Mouse (Mus musculus): ENCODE measurements around the gene Tcam1. TPM values are rescaled to one million over a fixed set of nuclear protein-coding genes. Genes with fewer than 3 reads are reported as not detected.

The Tcam1 gene
- total RNA-seq, 2 experiments from 2014 or later = 0.07 TPM; not detected in 1

GRCm38 (mm10) chr11:106272644-106273310 lies 3.7 kb upstream of the Tcam1 start, which contains the start of gene Smarcd2:
TSS of gene Smarcd2 (minus strand) at chr11:106272972.
- DNase-seq = peak; percentile 100
- intact Hi-C loops (cut with DNase I) = loop anchor here (1.0 kb wide), 1 partner anchor 16 kb away; the partner anchor contains the start of genes Ftsj3 and Psmc5

- no peak for DNase-seq
- intact Hi-C loops (cut with DNase I) = no loop called here
These were observed 3.2 kb upstream of the Tcam1 start for GRCm38 (mm10) chr11:106273311-106273684.

DNA sequence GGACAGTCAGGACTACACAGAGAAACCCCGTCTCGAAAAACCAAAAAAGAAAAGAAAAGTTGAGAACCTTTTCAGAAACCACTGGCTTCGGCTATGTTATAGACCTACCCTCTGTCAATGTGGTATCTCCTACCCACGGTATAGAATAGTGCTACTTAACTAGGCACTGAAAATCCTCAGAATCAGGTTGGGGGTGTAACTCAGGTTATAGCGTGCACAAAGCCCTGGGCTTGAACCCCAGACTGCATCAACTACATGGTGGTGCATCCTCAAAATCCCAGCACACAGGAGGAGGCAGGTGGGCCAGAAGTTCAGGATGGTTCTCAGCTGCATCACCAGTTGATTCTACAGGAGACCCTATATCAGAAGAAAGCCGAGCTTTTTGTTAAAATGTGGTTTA lies 2.7 kb upstream of the Tcam1 start:
- no peak for DNase-seq
- intact Hi-C loops (cut with DNase I) = no loop called here

DNA sequence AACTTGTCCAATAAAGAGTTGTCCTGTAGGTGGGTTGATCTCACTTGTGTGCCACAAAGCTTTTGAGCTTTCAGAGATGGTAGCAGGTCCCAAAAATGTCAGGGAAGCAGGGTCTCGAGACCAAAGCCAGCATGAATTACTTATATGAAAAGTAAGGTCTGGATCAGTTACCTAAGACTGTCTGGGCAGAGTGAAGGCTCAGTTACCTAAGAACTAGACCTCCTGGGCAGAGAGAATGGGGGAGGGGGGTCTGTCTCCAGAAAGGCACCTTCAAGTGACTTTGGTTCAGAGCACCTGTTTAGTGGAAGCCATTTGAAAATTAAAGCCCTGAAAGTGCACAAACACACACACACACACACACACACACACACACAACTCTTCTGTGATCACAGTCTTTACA lies 2.1 kb upstream of the Tcam1 start:
- DNase-seq = no peak
- intact Hi-C loops (cut with DNase I) = no loop called here

GRCm38 (mm10) chr11:106274971-106275411 lies 1.5 kb upstream of the Tcam1 start:
- DNase-seq = peak; percentile 55 to 64

DNA sequence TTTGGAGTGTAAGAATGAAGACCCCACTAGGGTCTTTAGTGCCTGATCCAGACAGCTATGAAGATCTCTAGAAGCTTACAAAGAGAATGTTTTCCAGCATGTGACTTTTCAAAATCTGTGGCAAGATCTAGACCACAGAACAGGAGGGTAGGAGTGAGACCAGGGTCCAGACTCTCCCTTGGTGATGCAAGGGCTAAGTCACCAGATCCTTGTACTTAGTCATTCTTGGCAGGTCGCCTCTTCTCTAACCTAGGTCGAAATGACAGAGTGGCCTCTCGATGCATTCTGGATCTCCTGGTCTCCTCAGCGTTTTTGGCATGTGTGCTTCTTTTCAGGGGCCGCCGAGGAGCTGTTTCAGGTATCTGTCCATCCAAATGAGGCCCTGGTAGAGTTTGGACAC lies 6.0 kb downstream of the Tcam1 start:
- intact Hi-C loops (cut with DNase I) = no loop called here
- DNase-seq = no peak

More at GRCm38 (mm10) chr11:106274971-106275411, 1.5 kb upstream of the Tcam1 start:
- intact Hi-C loops (cut with DNase I) = no loop called here

GRCm38 (mm10) chr11:106283371-106283770 lies 6.9 kb downstream of the Tcam1 start:
- intact Hi-C loops (cut with DNase I) = no loop called here
- DNase-seq = no peak

DNA sequence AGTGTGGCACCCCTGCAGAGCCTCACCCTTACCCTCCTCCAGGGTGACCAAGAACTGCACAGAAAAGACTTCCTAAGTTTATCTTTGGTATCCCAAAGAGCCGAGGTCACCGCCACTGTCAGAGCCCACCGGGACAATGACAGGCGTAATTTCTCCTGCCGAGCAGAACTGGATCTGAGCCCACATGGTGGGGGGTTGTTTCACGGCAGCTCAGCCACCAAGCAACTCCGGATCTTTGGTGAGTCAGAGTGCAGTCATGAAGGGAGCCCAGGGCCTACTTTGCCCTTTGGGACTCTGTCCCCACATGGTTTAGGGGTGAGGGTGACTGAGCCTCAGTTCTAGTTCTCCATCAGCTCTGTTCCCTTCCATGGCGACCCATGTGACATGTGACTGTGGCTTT lies 7.7 kb downstream of the Tcam1 start:
- no peak for DNase-seq
- intact Hi-C loops (cut with DNase I) = no loop called here

- DNase-seq = no peak
These were observed 9.7 kb downstream of the Tcam1 start for GRCm38 (mm10) chr11:106286206-106286605.

GRCm38 (mm10) chr11:106286987-106287386 lies 10.5 kb downstream of the Tcam1 start:
- DNase-seq = no peak
- intact Hi-C loops (cut with DNase I) = no loop called here

More at GRCm38 (mm10) chr11:106286206-106286605, 9.7 kb downstream of the Tcam1 start:
- intact Hi-C loops (cut with DNase I) = no loop called here

DNA sequence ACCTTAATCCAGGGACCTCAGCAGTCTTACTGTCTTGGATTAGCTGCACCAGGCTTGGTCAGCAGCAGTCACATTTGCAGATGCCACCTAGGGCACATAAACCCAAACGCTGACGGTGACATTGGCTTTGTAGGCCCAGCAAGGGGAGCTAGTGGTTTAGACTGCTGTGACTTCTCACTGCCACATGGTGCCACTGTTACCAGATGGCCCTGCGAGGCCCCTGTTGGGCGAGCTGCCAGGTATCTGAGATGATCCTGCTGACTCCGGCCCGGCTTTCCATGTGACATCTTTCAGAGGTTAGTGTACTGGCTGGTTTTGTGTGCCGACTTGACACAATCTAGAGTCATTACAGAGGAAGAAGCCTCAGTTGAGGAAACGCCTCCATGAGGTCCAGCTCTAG lies 12.9 kb downstream of the Tcam1 start:
- DNase-seq = peak; percentile 83 to 87
- intact Hi-C loops (cut with DNase I) = no loop called here

DNA sequence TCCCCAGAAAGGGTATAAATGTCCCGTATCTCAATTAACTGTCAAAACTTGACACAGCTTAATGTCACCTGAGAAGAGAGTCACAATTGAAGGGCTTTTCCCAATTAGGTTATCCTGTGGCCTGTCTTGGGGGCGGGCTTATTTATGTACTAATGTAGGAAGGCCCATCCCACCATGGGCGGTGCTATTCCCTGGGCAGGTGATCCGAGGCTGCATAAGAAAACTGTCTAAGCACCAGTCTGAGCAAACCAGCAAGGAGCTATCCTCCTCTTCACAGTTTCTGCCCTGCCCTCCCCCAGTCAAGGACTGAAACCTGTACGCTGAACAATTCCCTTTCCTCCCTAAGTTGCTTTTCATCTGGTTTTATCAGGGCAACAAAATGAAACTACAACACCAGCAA lies 13.9 kb downstream of the Tcam1 start:
- intact Hi-C loops (cut with DNase I) = no loop called here
- no peak for DNase-seq

DNA sequence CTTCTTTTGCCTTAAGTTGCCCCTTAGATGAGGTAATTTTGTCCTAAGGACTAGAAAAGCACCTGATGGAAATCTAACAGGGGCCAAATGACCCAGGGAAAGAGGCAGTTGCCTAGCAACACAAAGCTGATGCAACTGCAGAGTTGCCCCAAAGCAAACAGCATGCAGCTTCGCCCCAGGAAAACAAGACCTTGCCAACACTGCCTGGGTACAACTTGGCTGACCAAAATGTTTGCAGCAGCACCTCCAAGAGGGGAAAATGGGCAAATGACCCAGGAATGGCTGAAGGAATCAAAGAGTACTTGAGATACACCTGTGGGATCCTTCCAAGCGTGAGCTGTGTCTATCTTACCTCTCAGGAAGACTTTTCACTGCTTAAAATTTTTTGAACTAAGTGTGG lies 15.4 kb downstream of the Tcam1 start:
- DNase-seq = no peak
- intact Hi-C loops (cut with DNase I) = no loop called here

- intact Hi-C loops (cut with DNase I) = loop anchor here (1.0 kb wide), 2 partner anchors 65 to 91 kb away; no protein-coding TSS in a partner anchor
- no peak for DNase-seq
These were observed 25.3 kb downstream of the Tcam1 start, which contains the start of gene Gh for GRCm38 (mm10) chr11:106301765-106302164. TSS of gene Gh (minus strand) at chr11:106301865.

GRCm38 (mm10) chr11:106302634-106303033 lies 26.2 kb downstream of the Tcam1 start:
- DNase-seq = peak; percentile 60 to 80
- intact Hi-C loops (cut with DNase I) = loop anchor here (1.0 kb wide), 3 partner anchors 24 to 90 kb away; no protein-coding TSS in a partner anchor

GRCm38 (mm10) chr11:106305348-106306064 lies 29.0 kb downstream of the Tcam1 start:
- DNase-seq = no peak
- intact Hi-C loops (cut with DNase I) = no loop called here

DNA sequence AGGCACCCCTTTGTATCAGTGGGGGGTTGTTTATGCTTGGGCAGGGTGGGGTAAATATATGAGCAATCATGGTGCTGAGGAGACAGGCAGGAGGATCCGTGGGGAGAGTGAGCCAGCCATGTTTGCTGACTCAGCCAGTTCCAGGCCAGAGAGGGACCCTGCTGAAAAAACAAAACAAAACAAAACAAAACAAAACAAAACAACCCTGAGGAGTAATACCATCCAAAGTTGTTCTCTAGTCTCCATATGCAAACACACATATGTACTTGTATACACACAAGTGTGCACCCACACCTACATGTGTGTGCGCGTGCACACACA lies 29.6 kb downstream of the Tcam1 start:
- intact Hi-C loops (cut with DNase I) = no loop called here
- DNase-seq = no peak

- DNase-seq = no peak
These were observed 30.3 kb downstream of the Tcam1 start for GRCm38 (mm10) chr11:106306758-106307157.

DNA sequence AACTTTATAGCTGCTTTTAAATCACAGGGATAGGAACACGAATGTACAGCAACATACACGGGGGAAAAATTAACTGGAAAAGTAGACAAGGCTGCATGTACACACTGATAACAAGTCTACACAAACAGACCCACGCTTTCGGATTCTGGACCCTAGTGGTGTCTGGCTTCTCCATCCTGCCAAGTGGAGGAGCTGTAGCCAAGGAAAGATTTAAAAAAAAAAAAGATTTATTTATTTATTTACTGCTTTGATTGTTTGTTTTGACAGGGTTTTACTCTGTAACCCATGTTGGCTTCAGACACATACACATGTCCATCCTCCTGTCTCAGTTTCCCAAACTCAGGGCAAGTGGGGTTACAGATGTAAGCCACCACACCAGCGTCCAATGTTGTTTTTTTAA lies 31.0 kb downstream of the Tcam1 start:
- DNase-seq = no peak
- intact Hi-C loops (cut with DNase I) = no loop called here

More at GRCm38 (mm10) chr11:106306758-106307157, 30.3 kb downstream of the Tcam1 start:
- intact Hi-C loops (cut with DNase I) = no loop called here

DNA sequence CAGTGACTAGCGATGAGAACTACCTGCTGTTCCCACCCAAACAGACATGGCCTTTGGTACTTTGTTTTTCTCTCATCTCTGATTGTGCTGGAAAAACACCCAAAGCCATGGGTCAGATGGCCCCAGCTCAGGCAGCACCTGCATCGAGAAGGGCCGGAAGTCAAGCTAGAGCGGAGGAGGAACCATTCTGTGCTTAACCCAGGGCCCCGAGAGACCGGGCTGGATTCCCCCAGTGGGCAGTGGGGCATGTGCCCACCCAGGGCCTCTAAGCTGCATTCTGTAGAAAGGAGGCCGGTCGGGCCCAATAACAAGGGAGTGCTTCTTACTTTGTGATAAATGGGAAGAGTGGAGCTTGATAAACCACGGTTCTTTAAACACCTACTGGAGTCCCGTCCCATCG lies 31.7 kb downstream of the Tcam1 start:
- intact Hi-C loops (cut with DNase I) = no loop called here
- DNase-seq = no peak

GRCm38 (mm10) chr11:106310123-106310522 lies 33.7 kb downstream of the Tcam1 start:
- no peak for DNase-seq
- intact Hi-C loops (cut with DNase I) = no loop called here

- intact Hi-C loops (cut with DNase I) = no loop called here
- DNase-seq = no peak
These were observed 37.1 kb downstream of the Tcam1 start for GRCm38 (mm10) chr11:106313533-106313932.
